Mouse (Mus musculus) natural killer cell, adult 2 months (primary cell): ENCODE results near the gene Abi3bp.

ENCODE experiments used
- DNase-seq, 2 experiments: peaks; one replicate each; pipeline ENCODE4 v3.0.0; 2022; ENCODE audit warnings: low spot score in 2 of 2

Gene Abi3bp

DNA sequence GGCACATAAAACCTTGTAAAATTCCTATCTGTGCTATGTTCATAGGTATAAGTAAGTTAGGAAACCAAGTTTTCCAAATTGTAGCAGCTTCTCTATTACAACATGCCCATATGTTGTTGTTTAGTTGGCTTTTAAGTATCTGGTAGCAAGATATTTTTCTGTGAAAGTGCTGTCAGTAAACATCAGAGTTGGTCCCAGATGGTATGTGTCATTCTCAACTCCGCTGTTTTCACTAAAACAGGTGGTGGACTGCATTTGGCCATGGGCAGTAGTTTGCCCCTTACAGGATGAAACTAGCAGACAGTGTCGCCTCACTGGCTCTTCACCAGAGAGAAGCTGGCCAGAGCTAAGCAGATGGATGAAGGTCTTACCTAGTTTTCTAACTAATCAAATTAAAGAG, 26.3 kb downstream of the Abi3bp start:
- no peak for DNase-seq

DNA sequence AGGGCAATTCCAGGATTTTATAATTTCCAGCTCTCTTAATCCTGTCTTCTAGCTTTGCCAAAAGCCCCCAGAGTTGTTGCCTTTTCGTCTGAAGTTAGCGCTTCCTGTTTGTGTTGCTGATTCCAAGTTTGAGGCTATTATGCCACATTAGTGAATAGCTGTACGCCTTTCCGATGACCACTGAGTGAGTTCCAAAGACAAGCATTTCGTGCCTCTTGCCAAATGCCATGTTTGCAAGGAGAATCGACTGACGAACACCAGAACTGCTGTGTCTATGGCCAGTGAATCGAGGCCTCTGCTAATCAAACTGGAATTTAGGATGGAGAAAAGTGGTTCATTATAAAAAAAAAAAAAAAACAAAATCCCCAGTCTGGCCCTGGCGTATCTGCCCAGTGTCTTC, 40.3 kb downstream of the Abi3bp start:
- DNase-seq: no peak

DNA sequence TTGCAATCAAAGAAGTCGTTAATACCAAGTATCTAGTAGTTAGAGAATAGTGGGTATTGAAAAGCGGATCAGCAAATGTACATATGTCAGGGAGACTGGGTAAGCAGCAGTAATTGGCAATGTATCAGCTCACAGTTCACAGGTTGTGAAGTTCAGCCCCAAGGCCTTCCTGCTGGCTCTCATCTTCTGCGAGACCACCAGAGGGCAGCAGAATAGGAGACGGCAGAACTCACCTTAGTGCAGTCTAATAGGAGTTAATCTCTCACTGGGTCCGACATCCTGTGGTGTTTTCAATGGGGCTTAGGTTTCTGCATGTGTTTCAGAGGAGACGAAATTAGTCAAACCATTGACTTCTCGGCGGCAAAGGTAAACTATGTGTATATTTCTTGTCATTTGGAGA, 46.7 kb downstream of the Abi3bp start:
- no peak for DNase-seq

DNA sequence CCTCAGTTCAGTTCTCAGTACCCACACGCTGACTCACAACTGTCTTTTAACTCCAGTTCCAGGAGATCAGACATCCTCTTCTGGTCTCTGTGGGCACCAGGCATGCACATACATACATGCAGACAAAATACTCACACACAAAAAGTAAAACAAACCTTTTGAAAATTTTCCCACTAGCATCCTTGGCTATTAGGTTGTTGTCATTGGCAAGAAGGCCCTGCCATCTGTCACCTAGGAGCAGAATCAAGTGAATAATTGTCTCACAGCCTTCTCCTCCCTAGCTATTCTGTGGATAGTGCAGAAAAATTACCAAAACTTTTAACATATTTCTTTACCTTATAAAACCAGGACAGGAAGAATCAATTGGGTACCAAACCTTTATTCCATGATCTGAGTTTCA, 48.8 kb downstream of the Abi3bp start:
- no peak for DNase-seq

DNA sequence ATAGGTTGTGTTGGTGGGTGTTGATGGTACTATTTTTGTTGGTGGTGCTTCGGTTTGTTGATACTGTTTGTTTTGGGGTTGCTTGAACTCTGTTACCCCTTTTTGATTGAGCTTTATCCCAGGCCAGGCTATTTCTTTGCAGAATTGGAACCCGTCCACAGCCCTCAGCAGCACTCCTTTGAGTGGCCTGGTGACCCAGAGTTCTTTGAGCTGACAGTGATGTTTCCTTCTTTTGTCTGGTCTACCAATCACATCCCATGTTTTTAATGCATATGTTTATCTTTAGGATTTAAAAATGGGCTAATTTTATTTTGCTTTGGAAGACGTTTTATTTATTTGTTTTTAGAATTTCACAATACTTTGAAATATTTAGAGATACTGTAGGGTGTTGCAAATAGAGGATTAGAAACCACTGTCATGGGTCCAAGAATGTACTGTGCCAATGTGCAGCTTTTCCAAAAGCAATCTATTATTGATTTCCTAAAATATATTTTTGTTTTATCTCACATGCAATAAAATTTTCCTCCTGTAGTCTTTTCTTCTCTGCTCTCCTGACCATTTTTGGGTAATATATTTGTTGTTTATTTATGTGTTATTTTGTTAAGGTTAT, 50.5 kb downstream of the Abi3bp start:
- no peak for DNase-seq

DNA sequence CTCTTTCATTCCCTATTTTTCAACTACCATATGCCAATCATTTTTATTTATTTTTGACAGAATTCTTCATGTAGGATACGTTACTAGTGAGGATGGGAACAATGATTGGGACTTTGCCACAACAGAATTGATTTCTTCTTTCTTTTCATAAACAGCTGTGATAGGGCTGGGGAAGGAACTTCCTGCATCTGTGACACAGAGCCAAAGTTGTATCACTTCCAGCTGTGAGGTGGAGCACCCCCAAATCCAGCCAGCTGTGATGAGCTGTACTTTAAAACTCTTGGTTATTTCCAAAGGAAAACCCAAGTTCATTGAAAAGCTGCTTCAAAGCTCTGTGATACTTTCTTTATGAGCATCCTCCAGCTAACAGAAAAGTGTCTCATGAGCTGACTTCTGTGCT, 101.9 kb downstream of the Abi3bp start:
- no peak for DNase-seq

DNA sequence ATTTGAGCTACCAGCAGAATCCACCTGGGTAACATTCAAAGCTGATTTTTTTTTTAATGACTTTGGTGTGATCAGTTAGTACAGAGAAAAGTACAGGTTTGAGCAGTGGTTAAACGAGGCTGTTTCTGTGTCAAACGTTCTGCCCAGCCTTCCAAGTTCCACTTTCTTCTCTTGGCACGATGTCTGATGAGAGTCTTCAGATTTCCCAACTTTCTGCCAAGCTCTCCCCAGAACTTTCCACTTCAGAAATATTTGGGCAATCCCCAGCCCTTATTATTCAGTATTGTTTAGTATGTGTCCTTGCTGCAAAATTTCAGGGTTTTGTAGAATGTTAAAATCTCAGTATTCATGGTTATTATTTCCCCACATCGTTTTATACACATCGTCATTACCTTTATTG, 115.9 kb downstream of the Abi3bp start:
- no peak for DNase-seq

DNA sequence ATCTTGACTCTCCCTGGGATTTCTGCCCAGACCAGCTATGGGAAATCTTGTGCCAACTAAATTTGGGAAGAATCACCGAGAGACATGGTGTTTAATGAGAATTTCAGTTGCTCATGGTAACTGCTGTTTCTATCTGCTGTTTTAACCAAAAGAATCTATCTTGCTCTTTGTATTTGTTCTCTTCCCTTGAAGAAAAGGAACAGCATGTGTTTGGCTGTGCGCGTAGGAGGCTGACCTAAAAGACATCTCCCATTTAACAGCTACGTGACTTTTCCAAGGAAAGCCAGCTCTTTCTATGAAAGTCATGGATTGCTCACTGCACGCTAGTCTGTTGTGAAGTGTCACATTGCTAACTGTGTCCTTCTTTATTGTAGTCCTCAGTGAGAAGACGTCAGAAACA, 117.2 kb downstream of the Abi3bp start:
- DNase-seq: no peak

DNA sequence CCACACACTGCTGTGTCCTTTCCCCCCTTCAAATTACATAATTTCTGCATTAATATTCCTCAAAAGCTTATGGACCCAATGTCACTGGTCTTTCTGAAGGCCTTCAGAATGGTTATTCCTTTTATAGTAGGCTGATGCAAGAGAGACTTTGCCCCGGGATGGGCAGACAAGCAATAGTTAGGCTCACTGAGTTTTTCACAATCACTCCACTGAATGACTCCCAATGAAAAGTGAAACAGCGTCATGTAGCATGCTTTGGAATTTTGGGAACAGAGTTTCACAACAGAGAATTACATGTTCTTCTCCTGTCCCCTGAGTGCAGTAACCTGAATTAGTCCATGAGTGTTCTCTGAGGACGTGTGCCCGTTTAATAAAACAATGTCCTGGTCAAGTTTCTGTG, 120.7 kb downstream of the Abi3bp start:
- no peak for DNase-seq

DNA sequence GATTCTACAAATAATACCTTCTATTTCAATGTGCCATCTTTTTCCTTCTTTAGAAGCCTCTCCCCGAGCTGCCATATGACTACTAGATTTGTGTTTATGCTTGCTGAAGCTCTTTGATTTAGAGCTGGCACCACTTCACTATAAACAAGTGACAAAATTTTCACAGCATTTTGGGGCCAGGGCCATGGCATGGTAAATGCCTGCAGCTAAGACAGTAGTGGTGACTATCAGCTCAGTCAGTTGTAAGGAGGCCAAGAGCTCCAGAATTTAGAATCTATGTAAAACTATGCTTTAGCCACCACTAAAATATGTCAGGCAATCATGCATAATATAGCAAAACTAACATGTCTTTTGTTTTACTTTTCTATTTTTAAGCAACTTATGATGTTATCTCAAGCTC, 124.7 kb downstream of the Abi3bp start:
- no peak for DNase-seq

DNA sequence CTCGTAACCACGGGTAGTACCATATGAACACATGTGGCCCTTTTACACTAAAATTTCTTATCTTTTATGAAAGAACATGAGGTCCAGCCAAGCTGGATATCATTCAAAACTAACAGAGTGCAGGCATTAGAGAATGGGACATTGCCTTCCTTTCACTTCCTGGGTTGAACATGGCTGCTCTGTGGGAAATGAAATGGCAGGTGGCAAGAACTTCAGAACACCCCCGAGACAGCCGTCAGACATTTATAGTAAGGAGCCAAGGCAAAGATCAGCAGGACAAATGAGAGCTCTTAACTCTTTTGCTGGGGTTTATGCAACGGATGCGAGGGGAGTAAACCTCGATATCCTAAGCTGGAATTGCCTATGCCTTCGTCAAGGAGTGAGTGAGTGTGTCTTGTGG, 132.9 kb downstream of the Abi3bp start:
- DNase-seq: no peak

DNA sequence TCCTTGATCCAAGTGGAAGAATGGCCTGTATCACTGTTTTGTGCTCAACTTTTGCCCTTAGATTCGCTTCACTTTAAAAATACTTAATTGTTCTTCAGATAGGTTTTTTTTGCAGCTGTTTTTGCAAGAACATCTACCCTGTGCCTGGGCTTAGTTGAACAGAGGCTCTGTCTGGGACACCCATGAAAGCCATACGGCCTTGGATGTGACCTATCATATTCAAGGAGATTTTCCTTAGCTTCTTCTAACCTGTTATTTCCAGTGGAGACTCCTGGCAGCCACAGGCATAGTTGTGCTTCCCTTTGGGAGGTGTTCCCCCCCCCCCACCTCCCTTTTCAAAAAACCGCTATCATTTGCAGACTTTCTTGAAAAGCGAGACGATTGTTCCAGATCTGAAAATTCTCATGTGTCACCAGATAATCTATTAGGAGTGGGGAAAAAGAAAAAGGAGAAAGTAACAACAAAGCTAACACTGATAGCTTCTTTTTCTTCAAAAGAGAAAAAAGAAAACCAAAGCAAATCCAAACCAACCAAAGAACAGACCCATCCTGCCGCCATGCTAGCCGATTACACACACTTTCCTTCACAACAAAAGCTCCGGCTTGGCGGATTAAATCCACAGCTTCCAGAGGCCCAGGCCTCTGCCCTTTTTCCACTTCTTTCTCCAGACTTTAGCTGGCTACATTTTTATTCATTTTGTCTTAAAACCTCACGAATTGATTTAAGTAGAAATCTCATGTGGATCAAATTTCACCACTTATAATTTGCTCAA, 133.6 kb downstream of the Abi3bp start:
- DNase-seq: no peak

DNA sequence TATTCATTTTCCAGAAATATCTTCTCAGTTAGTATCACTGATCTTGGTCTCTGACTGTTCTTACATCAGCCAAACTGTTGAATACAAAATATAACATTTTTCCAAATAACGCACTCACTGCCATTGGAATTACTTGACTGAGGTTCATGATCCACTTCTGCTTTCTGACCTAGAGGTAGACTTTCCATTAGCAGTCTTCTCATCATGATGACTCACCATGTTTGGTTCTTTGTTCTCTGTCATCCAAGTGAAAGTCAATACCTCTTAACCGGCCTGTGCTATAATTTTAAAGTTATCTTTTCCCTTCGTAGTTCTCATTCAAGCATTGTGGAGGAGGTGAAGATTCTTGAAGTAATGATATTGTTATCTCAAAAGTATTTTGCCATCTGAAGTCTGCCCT, 160.9 kb downstream of the Abi3bp start:
- no peak for DNase-seq

DNA sequence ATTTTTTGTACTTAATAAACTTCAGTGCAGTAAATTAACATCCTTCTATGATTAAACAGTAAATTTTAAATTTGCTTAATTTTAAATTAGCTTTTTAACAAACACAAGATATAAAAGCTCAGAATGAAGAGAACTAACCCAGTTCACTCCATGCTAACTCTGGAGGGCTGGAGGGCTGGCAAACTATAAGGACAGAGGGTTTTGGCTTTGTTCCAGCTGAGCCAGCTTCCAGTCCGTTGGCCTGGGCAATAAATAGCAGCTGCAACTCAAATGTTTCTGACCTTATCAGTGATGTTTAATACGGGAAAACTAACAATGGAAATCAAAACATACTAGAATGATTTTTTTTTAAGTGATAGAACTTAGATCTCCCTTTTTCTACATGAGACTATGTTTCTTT, 167.6 kb downstream of the Abi3bp start:
- DNase-seq: no peak

DNA sequence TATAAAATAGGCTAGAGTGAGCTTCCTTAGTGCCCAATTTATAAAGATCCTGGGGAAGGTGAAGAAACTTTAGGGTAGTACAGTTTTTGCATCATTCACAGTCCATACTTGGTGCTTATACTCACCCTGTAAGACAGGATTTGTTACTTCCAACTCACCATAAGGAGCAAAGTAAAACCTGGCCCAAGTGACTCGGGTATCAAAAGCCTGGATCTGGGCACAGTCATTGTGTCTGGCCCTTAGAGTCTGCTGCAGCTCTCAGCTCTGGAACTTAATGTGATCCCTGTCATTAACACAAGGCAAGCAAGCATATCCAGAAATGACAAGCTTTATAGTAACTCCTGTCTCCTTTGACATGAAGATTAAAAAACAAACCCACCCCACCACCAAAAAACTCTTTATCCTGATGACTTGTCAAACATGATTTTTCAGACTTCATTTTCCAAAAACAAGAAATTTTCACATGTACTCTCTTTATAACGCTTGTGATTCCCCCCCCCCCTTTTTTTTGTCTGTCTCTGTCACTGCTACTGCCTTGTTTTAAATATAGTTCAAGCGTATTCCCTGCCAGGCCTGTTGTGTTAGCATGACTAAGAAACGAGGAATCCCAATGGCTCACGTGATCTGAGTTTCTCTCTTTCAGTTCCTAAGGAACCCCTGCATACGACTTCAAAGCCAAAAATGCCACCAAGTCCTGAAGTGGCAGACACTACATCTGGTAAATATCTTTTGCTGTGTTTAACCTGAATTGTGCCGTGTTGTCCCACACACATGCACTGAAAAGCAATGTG, 168.9 kb downstream of the Abi3bp start:
- no peak for DNase-seq

DNA sequence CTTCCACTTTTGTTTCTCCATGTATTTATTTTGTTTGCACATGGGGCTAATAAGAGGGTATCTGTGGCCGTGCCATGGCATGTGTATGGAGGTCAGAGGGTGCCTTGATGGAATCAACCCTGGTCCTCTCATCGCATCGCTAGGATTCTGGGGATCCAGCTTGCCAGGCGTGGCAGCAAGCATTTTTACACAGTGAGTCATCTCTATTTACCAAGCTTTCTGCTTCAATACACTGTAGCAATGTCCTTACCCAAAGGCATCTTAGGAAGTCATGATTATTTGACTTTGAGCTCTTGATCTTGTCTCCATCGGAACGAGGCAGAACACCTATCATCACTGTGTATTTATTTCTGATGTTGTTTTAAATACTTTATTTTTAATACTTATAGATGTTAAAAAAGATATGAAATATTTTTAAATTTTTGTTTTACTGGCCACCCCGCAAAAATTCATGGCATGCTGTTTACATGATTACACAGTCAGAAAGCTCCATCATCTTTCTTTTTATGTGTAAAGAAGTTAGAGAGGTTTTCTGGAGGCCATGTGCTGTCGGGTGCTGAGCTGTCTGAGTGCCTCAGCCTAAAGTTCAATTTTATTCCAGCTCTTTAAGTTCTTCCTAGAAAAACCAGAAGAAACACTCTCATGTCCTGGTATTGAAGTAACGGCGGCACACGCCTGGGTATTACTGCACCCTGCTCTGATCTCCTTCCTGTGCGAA, 177.7 kb downstream of the Abi3bp start:
- DNase-seq: no peak

DNA sequence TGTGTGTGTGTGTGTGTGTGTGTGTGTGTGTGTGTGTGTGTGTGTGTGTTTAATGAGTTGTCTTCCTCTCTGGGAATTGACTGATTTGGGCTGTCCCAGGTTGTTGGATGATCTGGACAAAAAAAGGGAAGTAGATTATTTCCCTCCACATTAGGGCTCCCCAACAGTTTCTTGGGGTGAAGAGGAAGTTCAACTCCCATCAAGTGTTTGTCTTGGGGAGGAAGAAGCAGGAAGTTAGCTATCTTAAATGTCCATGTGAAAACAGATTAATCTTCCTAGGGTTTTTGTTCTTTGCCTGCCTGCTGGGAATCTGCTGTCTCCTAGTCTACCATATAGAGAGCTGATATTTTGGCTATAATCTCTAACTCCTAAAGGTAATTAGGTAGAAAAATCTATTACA, 181.2 kb downstream of the Abi3bp start:
- no peak for DNase-seq

DNA sequence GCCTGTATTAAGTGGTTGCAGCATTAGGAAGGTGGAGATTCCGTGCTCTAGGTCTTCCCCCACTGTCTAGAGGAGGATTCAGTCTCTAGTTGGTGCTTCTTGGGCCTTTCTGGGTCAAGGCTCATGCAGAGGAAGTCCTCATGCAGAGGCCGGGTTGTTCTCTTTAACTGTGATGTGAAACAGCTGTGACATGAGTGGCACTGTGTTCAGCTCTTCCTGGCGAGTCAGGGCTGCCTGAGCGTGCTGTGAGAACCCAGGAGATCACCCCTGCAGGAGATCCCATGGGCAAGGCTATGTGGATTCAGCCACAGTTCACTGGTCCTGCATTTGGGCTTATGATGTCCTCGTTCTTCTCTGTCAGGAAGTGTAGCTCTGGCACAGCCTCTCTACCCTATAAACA, 191.8 kb downstream of the Abi3bp start:
- no peak for DNase-seq

DNA sequence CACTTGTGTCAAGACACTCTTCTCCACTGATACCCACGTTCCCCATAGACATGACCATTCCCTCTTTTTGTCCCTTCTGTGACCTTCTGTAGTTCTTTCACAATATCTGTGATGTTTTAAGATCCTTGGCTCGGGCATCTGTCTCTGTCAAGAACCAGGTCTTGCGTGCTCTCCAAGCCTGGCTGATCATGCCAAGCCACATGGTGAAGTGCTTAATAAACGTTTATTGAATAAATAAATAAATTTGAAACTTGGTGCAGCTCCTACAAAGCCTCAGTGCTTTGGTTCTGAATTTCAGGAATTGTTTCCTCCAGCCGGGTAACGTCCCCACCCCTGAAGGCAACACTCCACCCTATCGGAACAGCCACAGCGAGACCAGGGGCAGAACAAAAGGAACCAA, 193.3 kb downstream of the Abi3bp start:
- DNase-seq: no peak

DNA sequence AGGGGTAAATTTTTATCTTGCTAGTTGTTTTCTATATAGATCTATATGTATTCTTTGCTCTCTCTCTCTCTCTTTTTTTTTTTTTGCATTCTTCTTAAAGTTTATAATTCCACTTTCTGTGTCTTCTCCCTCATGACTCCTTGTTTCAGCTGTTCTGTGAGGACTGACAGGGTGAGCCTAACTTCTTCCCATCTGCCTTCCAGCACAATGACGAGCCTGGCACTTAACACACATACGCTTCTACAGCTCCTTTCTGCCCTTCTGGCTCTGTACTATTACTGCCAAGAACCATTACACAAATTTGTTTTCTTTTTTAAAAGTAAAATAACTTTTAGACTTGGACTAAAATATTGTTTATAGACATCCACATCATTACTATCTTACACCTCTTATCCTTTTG, 195.7 kb downstream of the Abi3bp start:
- no peak for DNase-seq

DNA sequence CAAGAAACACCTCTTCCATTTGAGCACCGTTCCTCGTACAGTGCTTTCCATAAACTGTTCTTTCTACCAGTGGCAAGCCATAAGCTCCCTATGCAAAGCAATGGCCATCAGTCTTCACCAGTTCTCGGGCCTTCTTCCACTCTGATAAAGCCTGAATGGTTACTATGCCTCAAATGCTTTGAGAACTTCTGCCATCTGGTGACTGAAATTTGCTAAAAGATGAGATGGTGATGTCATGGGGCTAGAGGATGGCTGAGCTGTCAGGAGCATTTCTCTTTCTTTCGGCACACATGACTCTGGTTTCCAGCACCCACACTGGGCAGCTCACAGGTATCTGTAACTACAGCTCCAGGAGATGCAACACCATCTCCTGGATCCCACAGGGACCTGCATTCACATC, 199.5 kb downstream of the Abi3bp start:
- no peak for DNase-seq

DNA sequence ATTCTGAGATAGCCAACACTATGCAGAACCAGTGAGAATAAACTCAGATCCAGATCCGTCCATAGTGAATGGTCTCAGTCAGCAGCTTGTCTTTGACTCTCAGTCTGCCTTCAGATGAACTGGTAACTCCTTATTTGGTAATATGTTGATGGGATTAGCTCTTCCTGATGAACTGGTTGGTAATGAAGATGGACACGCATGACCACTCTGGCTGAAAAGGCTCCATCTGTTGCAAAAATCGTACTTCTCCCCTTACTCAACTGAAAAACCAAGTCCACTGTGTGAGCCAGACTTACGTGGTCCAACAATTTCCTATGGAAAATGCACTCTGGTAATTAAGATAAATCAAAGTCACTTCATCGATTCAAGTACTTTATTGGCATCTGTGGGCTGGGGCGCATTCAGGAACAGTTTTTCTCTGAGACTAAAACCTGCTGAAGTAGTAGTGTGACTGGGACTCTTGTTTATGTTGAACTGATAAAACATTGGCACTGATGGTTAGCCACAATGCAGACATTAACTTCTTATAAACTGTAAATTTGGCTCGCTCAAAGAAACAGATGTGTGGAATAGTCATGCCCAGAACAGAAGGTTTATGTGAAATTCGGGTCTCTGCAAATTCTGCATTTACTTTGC, 203.4 kb downstream of the Abi3bp start:
- no peak for DNase-seq
